Mouse (Mus musculus) stomach, postnatal 0 days (tissue): ENCODE measurements around the gene Tmc6. TPM values are rescaled to one million over a fixed set of nuclear protein-coding genes. Genes with fewer than 3 reads are reported as not detected.

ENCODE experiments used
- ATAC-seq: fragments of 200-750 bp; cut with Nextera tagmentation; 2 replicates; pipeline ENCODE4 v1.8.0; 2017; ENCODE audit not compliant: low FRiP score, low TSS enrichment
- DNase-seq: peaks from one replicate; pipeline ENCODE4 v3.0.0-alpha.2; 2016; ENCODE audit warnings: low spot score
- H3K27ac ChIP-seq: fragments of 300-500 bp; sonication (generic); replicated peaks from 2 replicates; pipeline ENCODE4 v1.5.1; 2014; ENCODE audit warnings: mild to moderate bottlenecking, control low read depth
- H3K27me3 ChIP-seq: fragments of 300-500 bp; sonication (generic); 2 replicates; pipeline ENCODE4 v1.6.1; 2014; ENCODE audit warnings: low read length; ENCODE audit not compliant: control insufficient read depth, insufficient read depth
- H3K36me3 ChIP-seq: fragments of 300-500 bp; sonication (generic); 2 replicates; pipeline ENCODE4 v1.6.1; 2014; ENCODE audit warnings: low read length, mixed read lengths; ENCODE audit not compliant: control insufficient read depth, insufficient read depth
- H3K4me1 ChIP-seq: fragments of 300-500 bp; sonication (generic); replicated peaks from 2 replicates; pipeline ENCODE4 v1.6.1; 2014; ENCODE audit warnings: antibody characterized with exemption; ENCODE audit not compliant: control insufficient read depth, insufficient read depth
- H3K4me2 ChIP-seq: fragments of 300-500 bp; sonication (generic); replicated peaks from 2 replicates; pipeline ENCODE4 v1.6.1; 2014; ENCODE audit warnings: low read depth, mild to moderate bottlenecking, control low read depth, moderate library complexity
- H3K4me3 ChIP-seq: fragments of 300-500 bp; sonication (generic); 2 replicates; pipeline ENCODE4 v1.5.1; 2014; ENCODE audit warnings: low read depth, low read length, control low read depth
- H3K9ac ChIP-seq: fragments of 300-500 bp; sonication (generic); 2 replicates; pipeline ENCODE4 v1.6.1; 2014; ENCODE audit warnings: mild to moderate bottlenecking, low read length, control low read depth, mixed read lengths
- H3K9me3 ChIP-seq: fragments of 300-500 bp; sonication (generic); 2 replicates; pipeline ENCODE4 v1.6.1; 2016; ENCODE audit warnings: low read length; ENCODE audit not compliant: control insufficient read depth
- CTCF ChIP-seq: IDR thresholded peaks from 2 replicates; pipeline ENCODE4 v1.5.1; 2016; ENCODE audit warnings: antibody characterized with exemption, low read depth, mild to moderate bottlenecking, moderate library complexity
- EP300 ChIP-seq: optimal IDR thresholded peaks from 2 replicates; pipeline ENCODE3; 2016; ENCODE audit warnings: antibody characterized with exemption
- WGBS: fragments of 180-500 bp; shearing (Covaris S2); extraction: QIAGEN DNeasy Blood & Tissue Kit; methylation state at CpG from one replicate; pipeline ENCODE4 v1.1.7; 2014; 5-methylcytosine and 5-hydroxymethylcytosine counted together
- polyA plus RNA-seq: library from polyadenylated mRNA; unstranded; fragments of >200 nt; fragmentation: Nextera tagmentation; extraction: Ambion mirVana; gene quantifications from 2 replicates; pipeline ENCODE4 v1.2.1, GENCODE M21; 2015

Tmc6 gene
- polyA plus RNA-seq, 1 experiment from 2014 or later = 21.0 TPM

GRCm38 (mm10) chr11:117814704-117815366, 32.8 kb upstream of the Tmc6 start:
- H3K27me3 ChIP-seq = no peaks in the 10 kb centered on the region
- TF ChIP-seq EP300 = no peak
- TF ChIP-seq CTCF = no peak
- H3K4me1 ChIP-seq = 0 out of 2 replicates have a peak, but pooled peaks cover 3% of the 10 kb centered on the region
- H3K4me2 ChIP-seq = no peak overlapping the region
- H3K9ac ChIP-seq = no peak overlapping the region
- H3K27ac ChIP-seq = no peak overlapping the region
- no peaks in the 10 kb centered on the region for H3K9me3 ChIP-seq
- peaks cover 9% of the 10 kb centered on the region; the same call in 1 of the 2 replicates for H3K36me3 ChIP-seq
- 79% methylated on average over 6 of the region's 6 CpGs for WGBS
- ATAC-seq (no peak), DNase-seq (no peak)
- H3K4me3 ChIP-seq = no peak overlapping the region

GRCm38 (mm10) chr11:117813867-117814266, 31.9 kb upstream of the Tmc6 start:
- no peak overlapping the region for H3K27ac ChIP-seq
- 0 out of 2 replicates have a peak, but pooled peaks cover 3% of the 10 kb centered on the region for H3K4me1 ChIP-seq
- H3K27me3 ChIP-seq = no peaks in the 10 kb centered on the region
- WGBS = 54% methylated on average over 5 of the region's 5 CpGs
- peaks cover 7% of the 10 kb centered on the region; the same call in 1 of the 2 replicates for H3K36me3 ChIP-seq
- H3K4me2 ChIP-seq = no peak overlapping the region
- H3K9ac ChIP-seq = no peak overlapping the region
- TF ChIP-seq CTCF = no peak
- no peak for TF ChIP-seq EP300
- H3K9me3 ChIP-seq = no peaks in the 10 kb centered on the region
- ATAC-seq = no peak
- H3K4me3 ChIP-seq = no peak overlapping the region
- no peak for DNase-seq

GRCm38 (mm10) chr11:117810401-117811046, 28.5 kb upstream of the Tmc6 start:
- peak; percentile 92 for ATAC-seq

GRCm38 (mm10) chr11:117809407-117810311, 27.7 kb upstream of the Tmc6 start, which contains the start of the genes Gm20708 and Syngr2:
Gm20708 (plus strand) TSS chr11:117809668.
Syngr2 (plus strand) TSS chr11:117809668.
- Histone ChIP-seq H3K9me3 (no peaks in the 10 kb centered on the region), H3K27ac (peak within 1 kb of the TSS; percentile 95), H3K4me2 (peak within 1 kb of the TSS; percentile 95), H3K4me3 (peak within 1 kb of the TSS; percentile 92), H3K27me3 (no peaks in the 10 kb centered on the region), H3K4me1 (0 out of 2 replicates have a peak, but pooled peaks cover 3% of the 10 kb centered on the region), H3K36me3 (0 out of 2 replicates have a peak, but pooled peaks cover 6% of the 10 kb centered on the region), H3K9ac (peak within 1 kb of the TSS; percentile 90)
- ATAC-seq = peak; percentile 57
- WGBS = under 1% methylated on average over 73 of the region's 75 CpGs
- no peak; the same call in 1 of the 2 replicates for TF ChIP-seq CTCF
- no peak for TF ChIP-seq EP300
- peak; percentile 86 for DNase-seq

More at GRCm38 (mm10) chr11:117810401-117811046, 28.5 kb upstream of the Tmc6 start:
- peak overlapping the region; percentile 90 for H3K9ac ChIP-seq
- under 1% methylated on average over 21 of the region's 21 CpGs for WGBS
- H3K9me3 ChIP-seq = no peaks in the 10 kb centered on the region
- peak overlapping the region; percentile 92 for H3K4me3 ChIP-seq
- H3K27ac ChIP-seq = peak overlapping the region; percentile 95
- 0 out of 2 replicates have a peak, but pooled peaks cover 6% of the 10 kb centered on the region for H3K36me3 ChIP-seq
- peak; percentile 98 for DNase-seq
- peak overlapping the region; percentile 95 for H3K4me2 ChIP-seq
- H3K27me3 ChIP-seq = no peaks in the 10 kb centered on the region
- peak; percentile 71 for TF ChIP-seq CTCF
- no peak for TF ChIP-seq EP300
- H3K4me1 ChIP-seq = 0 out of 2 replicates have a peak, but pooled peaks cover 3% of the 10 kb centered on the region

GRCm38 (mm10) chr11:117806781-117807180, 24.8 kb upstream of the Tmc6 start:
- Histone ChIP-seq H3K4me2 (no peak overlapping the region), H3K36me3 (no peaks in the 10 kb centered on the region), H3K4me1 (0 out of 2 replicates have a peak, but pooled peaks cover 3% of the 10 kb centered on the region), H3K9ac (no peak overlapping the region), H3K27ac (no peak overlapping the region), H3K27me3 (no peaks in the 10 kb centered on the region), H3K9me3 (no peaks in the 10 kb centered on the region), H3K4me3 (no peak overlapping the region)
- no peak for DNase-seq
- TF ChIP-seq CTCF (no peak), EP300 (no peak)
- no peak for ATAC-seq
- WGBS = 92% methylated on average over 6 of the region's 6 CpGs
